Mouse (Mus musculus): ENCODE measurements around the gene Tenm3.

Gene Tenm3

DNA sequence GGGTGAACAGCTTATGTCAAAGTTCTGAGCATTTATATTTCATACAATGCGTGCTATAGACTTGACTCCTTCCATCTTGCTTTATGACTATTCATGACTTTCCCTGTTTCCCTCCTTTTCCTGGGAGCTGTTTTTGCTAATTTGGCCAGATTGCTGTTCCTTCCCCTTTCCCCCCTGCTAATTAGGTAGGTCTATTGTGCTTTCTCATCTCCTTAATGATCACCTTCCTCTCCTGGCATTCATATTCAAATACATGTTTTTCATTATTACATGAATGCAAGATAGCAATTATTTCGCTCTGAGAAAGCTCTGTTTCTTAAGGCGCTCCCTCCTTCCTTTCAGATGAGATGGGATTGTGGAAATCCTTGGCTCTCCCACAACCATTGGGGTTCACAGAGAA, 178.6 kb downstream of the Tenm3 start:
- DNase-seq (ENCODE audit: low read depth), result no peak

DNA sequence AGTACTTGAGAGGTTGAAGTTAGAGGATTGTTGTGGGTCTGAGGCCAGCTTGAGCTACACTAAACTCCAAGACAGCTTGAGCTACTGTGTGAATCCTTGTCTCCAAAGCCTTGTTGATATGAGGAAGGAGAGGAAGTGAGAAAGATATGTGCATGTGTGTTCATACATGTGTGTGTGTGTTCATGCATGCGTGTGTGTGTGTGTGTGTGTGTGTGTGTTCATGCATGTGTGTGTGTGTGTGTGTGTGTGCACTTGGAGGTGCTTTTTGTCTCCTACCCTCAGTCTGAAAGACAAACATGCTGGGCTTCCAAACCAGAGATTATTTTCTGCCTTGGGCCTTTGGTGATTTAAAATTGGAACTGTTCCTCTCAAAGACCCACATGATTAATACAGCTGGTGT, 184.5 kb downstream of the Tenm3 start:
- no peak for DNase-seq (ENCODE audit: low read depth)

DNA sequence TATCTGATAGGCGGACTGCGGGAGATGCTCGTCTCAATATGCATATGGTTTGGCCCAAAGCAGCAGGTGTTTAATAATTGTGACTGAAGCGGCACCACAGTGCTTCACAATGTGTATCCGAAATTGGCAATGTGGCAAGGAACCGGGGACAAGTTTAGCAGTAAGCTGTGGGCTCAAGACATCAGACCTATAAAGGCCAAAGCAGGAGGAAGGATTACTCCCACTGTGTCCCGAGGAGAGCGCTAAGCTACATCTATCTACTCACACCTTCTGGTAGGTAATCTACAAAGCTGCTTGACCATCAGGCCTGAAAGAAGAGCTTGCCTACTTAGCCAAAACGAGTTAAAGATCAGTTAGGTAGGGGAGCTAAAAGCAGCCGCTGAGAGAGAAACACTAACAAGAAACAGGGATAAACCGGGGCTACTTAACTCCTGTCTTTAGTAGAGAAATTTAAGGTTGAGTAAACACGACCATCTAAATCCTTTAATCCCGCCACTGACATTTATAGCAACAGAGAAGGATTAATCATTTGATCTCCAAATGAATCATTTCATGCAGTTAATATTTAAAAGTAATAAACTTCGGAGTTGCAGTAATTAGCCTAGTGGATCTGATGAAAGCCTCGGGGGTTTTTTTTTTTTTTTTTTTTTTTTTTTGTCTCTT, 188.2 kb downstream of the Tenm3 start:
- DNase-seq (ENCODE audit: low read depth), result no peak

- DNase-seq (ENCODE audit: low read depth), result no peak
Observed at GRCm38 (mm10) chr8:48649845-48650244, 193.9 kb downstream of the Tenm3 start.

- no peak for DNase-seq (ENCODE audit: low read depth)
Observed at GRCm38 (mm10) chr8:48649415-48649814, 194.3 kb downstream of the Tenm3 start.

- no peak for DNase-seq (ENCODE audit: low read depth)
Observed at GRCm38 (mm10) chr8:48646110-48646509, 197.6 kb downstream of the Tenm3 start.

GRCm38 (mm10) chr8:48638129-48638528, 205.6 kb downstream of the Tenm3 start:
- no peak for DNase-seq (ENCODE audit: low read depth)

- DNase-seq (ENCODE audit: low read depth), result no peak
Observed at GRCm38 (mm10) chr8:48636979-48637378, 206.8 kb downstream of the Tenm3 start.

DNA sequence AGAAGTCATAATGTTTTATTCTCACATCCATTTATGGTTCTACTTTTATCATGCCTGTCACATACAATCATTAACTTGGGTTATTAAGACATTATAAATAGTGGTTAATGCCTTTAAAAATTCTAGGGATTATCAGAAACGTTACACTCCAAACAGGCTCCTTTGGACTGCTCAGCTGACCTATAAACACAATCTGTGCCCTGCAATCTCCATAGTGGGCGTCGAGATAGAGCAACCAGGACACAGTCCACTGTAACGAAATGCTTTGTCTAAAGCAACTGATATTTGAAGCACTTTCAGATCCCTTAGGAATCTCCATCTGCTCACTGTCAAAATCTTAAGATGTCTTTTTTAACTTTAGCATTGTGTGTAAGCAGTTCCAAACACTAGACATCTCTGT, 207.9 kb downstream of the Tenm3 start:
- DNase-seq (ENCODE audit: low read depth), result no peak

GRCm38 (mm10) chr8:48633426-48633825, 210.3 kb downstream of the Tenm3 start:
- no peak for DNase-seq (ENCODE audit: low read depth)

GRCm38 (mm10) chr8:48622517-48623153, 221.1 kb downstream of the Tenm3 start:
- DNase-seq (ENCODE audit: low read depth), result no peak

DNA sequence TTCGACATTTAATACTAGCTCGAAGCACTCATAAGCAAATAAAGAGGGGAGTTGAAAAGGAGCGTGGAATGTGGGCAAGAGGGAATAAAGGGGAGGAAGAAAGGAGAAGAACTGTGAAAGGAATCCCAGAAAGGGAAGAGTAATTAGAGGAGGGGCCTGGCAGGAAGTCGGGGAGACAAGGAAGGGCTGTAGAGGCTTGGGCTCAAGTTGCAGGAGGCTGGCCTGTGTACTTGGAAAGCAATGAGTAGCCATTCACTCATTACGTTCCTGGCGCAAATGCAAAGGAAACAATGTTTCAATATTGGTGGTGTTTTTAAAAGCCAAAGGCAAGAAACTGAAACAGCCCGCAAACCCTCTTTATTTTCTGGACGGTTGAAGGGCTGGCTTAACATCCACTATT, 228.7 kb downstream of the Tenm3 start:
- no peak for DNase-seq (ENCODE audit: low read depth)

DNA sequence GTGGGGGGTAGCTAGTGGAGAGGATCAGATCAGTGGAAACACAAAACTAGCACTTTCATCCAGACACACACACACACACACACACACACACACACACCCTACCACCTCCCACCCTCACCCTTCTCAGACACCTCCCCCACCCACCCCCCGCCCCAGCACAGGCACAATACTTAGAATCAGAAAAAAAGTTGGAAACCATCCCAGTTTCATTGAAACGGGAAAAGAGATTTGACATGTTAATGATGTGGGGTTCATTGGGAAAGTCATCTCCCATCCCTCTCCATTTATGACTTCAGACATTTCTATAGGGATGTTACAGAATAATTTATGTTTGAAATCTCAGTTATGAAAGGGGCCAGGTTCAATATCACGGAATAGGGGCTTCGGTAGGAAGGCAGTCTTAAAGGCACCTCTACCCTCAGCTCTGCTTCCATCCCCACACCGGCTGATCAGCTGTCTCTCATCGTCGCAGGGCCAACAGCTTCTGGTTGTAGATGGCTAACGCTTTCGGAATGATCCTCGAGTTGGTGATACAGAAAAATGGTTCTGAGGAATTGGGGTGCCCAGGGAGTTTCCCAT, 231.7 kb downstream of the Tenm3 start:
- DNase-seq (ENCODE audit: low read depth), result no peak

GRCm38 (mm10) chr8:48611126-48611525, 232.6 kb downstream of the Tenm3 start:
- no peak for DNase-seq (ENCODE audit: low read depth)

GRCm38 (mm10) chr8:48610316-48610715, 233.4 kb downstream of the Tenm3 start:
- DNase-seq (ENCODE audit: low read depth), result no peak

DNA sequence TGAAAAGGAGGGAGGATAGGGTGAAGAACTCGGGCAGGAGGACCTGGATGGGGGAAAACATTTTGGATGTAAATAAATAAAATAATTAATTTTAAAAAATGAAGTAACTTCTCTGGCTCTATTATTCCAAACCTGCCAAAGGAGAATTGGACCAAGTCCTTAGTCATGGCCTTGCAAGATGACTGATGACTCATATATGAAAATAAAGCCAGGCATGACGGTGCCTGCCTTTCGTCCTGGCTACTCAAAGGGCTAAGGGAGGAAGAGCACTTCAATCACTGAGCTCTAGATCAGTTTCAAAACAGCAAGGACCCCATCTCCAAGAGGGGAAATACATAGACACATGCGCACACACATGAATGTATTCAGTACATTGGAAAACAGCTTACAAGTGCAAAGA, 234.1 kb downstream of the Tenm3 start:
- DNase-seq (ENCODE audit: low read depth), result no peak

DNA sequence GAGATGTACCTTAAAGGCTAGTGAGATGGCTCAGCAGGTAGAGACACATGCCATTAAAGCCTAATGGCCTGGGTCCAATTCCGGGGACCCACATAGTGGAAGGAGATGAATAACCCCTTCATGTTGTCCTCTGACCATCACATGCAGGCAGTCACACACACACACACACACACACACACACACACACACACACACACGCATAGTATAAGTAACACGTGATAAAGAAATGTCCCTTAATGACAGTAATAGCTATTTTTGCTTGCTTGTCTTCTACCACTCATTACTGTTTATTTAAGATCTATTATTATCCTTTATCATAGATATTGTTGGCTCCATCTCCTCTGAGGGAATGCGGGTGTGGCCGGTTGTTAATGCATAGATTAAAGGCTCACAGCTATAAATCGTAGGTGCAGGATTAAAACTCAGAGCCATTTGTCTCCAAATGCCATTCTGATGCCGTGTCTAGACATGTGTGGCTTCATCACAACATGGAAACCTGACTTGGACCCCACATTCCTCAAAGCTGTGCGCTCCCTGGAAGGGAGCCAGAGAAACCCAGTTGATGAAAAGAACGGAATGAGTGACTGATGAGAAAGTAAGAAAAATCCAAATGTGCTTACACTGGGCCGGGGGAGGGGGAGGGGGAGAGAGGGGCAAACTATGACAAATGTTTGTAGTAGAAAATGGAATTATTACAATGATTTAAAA, 239.4 kb downstream of the Tenm3 start:
- no peak for DNase-seq (ENCODE audit: low read depth)

- no peak for DNase-seq (ENCODE audit: low read depth)
Observed at GRCm38 (mm10) chr8:48603165-48603840, 240.4 kb downstream of the Tenm3 start.

GRCm38 (mm10) chr8:48601621-48602020, 242.1 kb downstream of the Tenm3 start:
- DNase-seq (ENCODE audit: low read depth), result no peak

DNA sequence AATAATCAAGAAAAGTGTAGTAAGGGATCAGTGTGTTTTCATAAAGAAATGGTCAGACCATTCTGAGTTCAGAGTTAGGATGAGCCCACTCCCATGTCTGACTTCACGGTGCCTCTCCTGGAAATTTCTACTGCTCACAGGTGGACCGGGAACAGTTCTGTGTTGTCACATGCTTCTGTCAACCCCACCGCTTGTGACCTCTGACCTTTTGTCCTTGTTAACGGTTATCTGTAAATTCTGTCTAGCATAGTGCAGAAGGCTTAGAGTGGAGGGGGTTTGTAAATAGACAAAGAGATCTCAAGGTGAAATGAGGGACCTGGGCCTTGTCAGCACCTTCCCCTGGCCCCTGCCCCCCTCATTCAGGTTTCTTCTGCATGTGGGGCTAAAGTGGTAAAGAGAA, 244.7 kb downstream of the Tenm3 start:
- DNase-seq (ENCODE audit: low read depth), result no peak

DNA sequence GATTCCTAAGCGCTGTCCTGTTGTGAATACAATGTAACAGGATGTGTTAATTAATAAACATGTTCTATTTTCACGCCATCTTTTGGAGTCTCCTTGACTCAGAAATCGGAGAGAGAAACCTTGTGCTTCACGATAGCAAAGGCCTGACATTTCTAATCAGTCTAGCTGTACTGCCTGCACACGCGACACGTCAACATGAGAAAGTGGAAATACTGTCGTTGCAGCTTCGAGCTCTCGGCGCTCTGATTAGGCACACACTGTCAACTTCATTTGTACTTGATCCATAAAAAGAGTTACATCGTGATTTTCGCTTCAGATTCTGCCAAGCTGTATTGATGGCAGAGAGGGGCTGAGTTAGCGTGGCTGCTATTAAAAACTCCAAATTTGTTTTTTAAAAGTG, 247.4 kb downstream of the Tenm3 start:
- no peak for DNase-seq (ENCODE audit: low read depth)

DNA sequence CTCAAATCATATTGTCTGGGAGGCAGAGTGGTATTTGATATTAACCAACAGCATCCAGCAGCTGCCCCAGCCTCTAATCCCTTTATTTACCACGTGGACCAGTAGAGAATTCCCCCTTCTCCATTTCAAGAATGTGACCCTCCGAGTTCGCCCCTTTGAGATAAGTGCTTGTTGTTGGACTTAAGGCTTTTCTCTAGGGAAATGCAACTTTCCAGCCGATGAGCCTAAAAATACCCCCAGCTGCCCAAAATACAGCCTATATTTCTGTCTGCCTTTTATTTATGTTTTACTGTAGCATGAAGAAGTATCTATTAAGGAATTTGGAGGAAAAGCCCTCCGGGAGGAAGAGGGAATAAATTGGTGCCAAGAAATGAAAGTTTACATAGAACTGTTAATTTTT, 251.9 kb downstream of the Tenm3 start:
- DNase-seq (ENCODE audit: low read depth), result no peak

DNA sequence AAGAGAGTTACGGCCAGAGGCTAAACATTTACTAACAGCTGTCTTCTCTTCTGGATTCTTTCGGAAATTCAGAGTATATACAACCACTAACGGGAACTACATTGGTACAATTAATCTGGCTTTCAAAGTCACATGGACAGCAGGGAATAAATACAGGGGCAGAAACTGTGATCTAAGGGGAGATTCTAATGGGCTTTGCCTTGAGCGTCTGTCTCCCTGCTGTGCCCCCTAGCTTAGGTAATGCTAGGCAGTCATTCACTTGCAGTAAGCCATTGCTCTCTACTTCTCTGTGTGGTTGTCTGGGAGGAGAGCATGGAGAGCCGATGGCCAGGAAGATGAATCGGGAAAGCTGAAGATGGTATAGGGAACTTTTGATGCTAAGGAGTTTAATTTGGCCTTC, 264.0 kb downstream of the Tenm3 start:
- no peak for DNase-seq (ENCODE audit: low read depth)

Measured in 416B (cell line).